Mouse (Mus musculus) forebrain, postnatal 0 days (tissue): ENCODE measurements around the gene Sar1a. TPM values are rescaled to one million over a fixed set of nuclear protein-coding genes. Genes with fewer than 3 reads are reported as not detected.

Experiments
- ATAC-seq: fragments of 200-750 bp; cut with Nextera tagmentation; 2 replicates; pipeline ENCODE4 v1.8.0; 2017; ENCODE audit warnings: mild to moderate bottlenecking, moderate library complexity
- DNase-seq: peaks from one replicate; pipeline ENCODE4 v3.0.0-alpha.2; 2015
- H3K27ac ChIP-seq: fragments of 300-500 bp; sonication (generic); 2 replicates; pipeline ENCODE4 v1.5.1; 2014; ENCODE audit warnings: low read depth, mild to moderate bottlenecking, antibody characterized with exemption, low read length, moderate library complexity, mixed read lengths
- H3K27me3 ChIP-seq: fragments of 300-500 bp; sonication (generic); 2 replicates; pipeline ENCODE4 v1.6.1; 2014; ENCODE audit warnings: mild to moderate bottlenecking, low read length, mixed read lengths; ENCODE audit not compliant: insufficient read depth
- H3K36me3 ChIP-seq: fragments of 300-500 bp; sonication (generic); 2 replicates; pipeline ENCODE4 v1.6.1; 2014; ENCODE audit warnings: mild to moderate bottlenecking, moderate library complexity; ENCODE audit not compliant: insufficient read depth
- H3K4me1 ChIP-seq: fragments of 300-500 bp; sonication (generic); 2 replicates; pipeline ENCODE4 v1.6.1; 2014; ENCODE audit warnings: antibody characterized with exemption; ENCODE audit not compliant: insufficient read depth
- H3K4me2 ChIP-seq: fragments of 300-500 bp; sonication (generic); 2 replicates; pipeline ENCODE4 v1.6.1; 2014; ENCODE audit warnings: low read depth, mild to moderate bottlenecking, moderate library complexity
- H3K4me3 ChIP-seq: fragments of 300-500 bp; sonication (generic); 2 replicates; pipeline ENCODE4 v1.5.1; 2014; ENCODE audit warnings: low read depth, low read length, mixed read lengths
- H3K9ac ChIP-seq: fragments of 300-500 bp; sonication (generic); 2 replicates; pipeline ENCODE4 v1.6.1; 2014; ENCODE audit warnings: mild to moderate bottlenecking
- H3K9me3 ChIP-seq: fragments of 300-500 bp; sonication (generic); 2 replicates; pipeline ENCODE4 v1.6.1; 2016; ENCODE audit warnings: low read length
- CTCF ChIP-seq: sonication (generic); IDR thresholded peaks from 2 replicates; pipeline ENCODE4 v1.5.1; 2016; ENCODE audit warnings: antibody characterized with exemption, control low read depth, low read depth
- WGBS: fragments of 180-500 bp; shearing (Covaris S2); extraction: QIAGEN DNeasy Blood & Tissue Kit; methylation state at CpG from one replicate; pipeline ENCODE4 v1.1.7; 2014; 5-methylcytosine and 5-hydroxymethylcytosine counted together
- polyA plus RNA-seq: library from polyadenylated mRNA; unstranded; fragments of >200 nt; fragmentation: Nextera tagmentation; extraction: Ambion mirVana; gene quantifications from 2 replicates; pipeline ENCODE4 v1.2.1, GENCODE M21; 2015
- total RNA-seq: library from RNA; depleted of rRNA; stranded (reverse); fragments of >200 nt; gene quantifications from 2 replicates; pipeline ENCODE4 v1.2.3, GENCODE M21; 2014

Gene Sar1a
- total and polyA plus RNA-seq, 2 experiments from 2014 or later: 213 to 221 TPM

GRCm38 (mm10) chr10:61715462-61715837 lies 35.4 kb downstream of the Sar1a start:
- H3K9me3 ChIP-seq: no peaks in the 10 kb centered on the region
- no peak for TF ChIP-seq CTCF
- WGBS: 3% methylated on average over 11 of the region's 11 CpGs
- peak overlapping the region; percentile 83 for H3K4me2 ChIP-seq
- no peaks in the 10 kb centered on the region for H3K36me3 ChIP-seq
- ATAC-seq (peak; percentile 38), DNase-seq (no peak)
- peak overlapping the region; percentile 47 for H3K4me3 ChIP-seq
- no peaks in the 10 kb centered on the region for H3K4me1 ChIP-seq
- no peak overlapping the region for H3K27ac ChIP-seq
- no peaks in the 10 kb centered on the region for H3K27me3 ChIP-seq
- H3K9ac ChIP-seq: peak overlapping the region; percentile 51

GRCm38 (mm10) chr10:61715996-61716864 lies 36.1 kb downstream of the Sar1a start:
- peak overlapping the region; percentile 83 for H3K4me2 ChIP-seq
- ATAC-seq (no peak), DNase-seq (no peak)
- H3K27ac ChIP-seq: no peak overlapping the region
- no peak overlapping the region; the same call in 1 of the 2 replicates for H3K4me3 ChIP-seq
- H3K9ac ChIP-seq: no peak overlapping the region
- no peaks in the 10 kb centered on the region for H3K27me3 ChIP-seq
- no peaks in the 10 kb centered on the region for H3K9me3 ChIP-seq
- 82% methylated on average over 7 of the region's 7 CpGs for WGBS
- no peak for TF ChIP-seq CTCF
- no peaks in the 10 kb centered on the region for H3K36me3 ChIP-seq
- no peaks in the 10 kb centered on the region for H3K4me1 ChIP-seq

- ATAC-seq (no peak), DNase-seq (no peak)
- no peak overlapping the region for H3K4me3 ChIP-seq
- H3K36me3 ChIP-seq: no peaks in the 10 kb centered on the region
- no peaks in the 10 kb centered on the region for H3K27me3 ChIP-seq
- H3K9me3 ChIP-seq: no peaks in the 10 kb centered on the region
- H3K4me2 ChIP-seq: no peak overlapping the region
- 89% methylated on average over 12 of the region's 12 CpGs for WGBS
- no peak overlapping the region for H3K9ac ChIP-seq
- no peaks in the 10 kb centered on the region for H3K4me1 ChIP-seq
- no peak overlapping the region for H3K27ac ChIP-seq
- TF ChIP-seq CTCF: no peak
These were observed 37.6 kb downstream of the Sar1a start for GRCm38 (mm10) chr10:61717406-61718296.

- no peaks in the 10 kb centered on the region for H3K36me3 ChIP-seq
- no peak overlapping the region for H3K27ac ChIP-seq
- TF ChIP-seq CTCF: no peak
- no peaks in the 10 kb centered on the region for H3K9me3 ChIP-seq
- no peak overlapping the region for H3K9ac ChIP-seq
- DNase-seq (no peak), ATAC-seq (no peak)
- H3K4me3 ChIP-seq: no peak overlapping the region
- WGBS: 88% methylated on average over 7 of the region's 7 CpGs
- H3K4me1 ChIP-seq: no peaks in the 10 kb centered on the region
- no peak overlapping the region for H3K4me2 ChIP-seq
- H3K27me3 ChIP-seq: no peaks in the 10 kb centered on the region
These were observed 40.2 kb downstream of the Sar1a start for GRCm38 (mm10) chr10:61720331-61720730.

DNA sequence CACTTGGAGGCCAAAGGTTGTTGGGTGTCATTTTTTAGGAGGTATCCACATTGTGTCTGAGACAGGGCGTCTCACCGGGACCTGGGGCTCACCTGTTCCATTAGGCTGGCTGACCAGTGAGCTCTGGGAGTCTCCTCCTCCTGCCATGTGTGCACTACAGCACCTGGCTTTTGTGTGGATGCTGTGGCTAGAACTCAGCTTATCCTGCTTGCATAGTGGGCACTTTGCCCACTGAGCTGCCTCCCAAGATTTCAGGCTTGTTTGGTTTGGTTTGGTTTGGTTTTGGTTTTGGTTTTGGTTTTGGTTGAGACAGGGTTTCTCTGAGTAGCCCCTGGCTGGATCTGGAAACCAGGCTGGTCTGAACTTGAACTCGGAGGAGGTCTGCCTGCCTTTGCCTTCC lies 42.1 kb downstream of the Sar1a start:
- H3K9me3 ChIP-seq: no peaks in the 10 kb centered on the region

DNA sequence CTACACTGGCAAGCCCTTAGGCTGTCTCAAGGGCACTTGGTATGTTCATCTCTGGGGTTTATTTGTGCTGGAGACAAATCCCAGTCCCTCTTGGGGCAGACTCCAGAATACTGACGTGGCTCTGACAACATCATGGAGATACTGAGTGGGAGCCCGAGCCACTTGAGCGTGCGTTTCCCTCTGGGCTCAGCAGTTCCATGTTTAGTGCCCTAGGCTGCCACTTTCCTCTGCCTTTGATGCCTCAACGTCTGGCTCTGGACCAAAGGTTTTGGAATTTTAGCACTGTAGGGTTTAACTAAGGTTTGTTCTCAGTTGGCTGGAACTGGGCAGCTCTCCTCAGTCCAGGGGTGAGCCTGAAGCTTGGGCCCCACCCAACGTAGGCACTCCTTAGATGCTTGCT lies 43.2 kb downstream of the Sar1a start:
- no peak for TF ChIP-seq CTCF
- no peak for DNase-seq
- 69% methylated on average over 6 of the region's 6 CpGs for WGBS
- H3K4me3 ChIP-seq: no peak overlapping the region
- H3K36me3 ChIP-seq: no peaks in the 10 kb centered on the region
- no peaks in the 10 kb centered on the region for H3K4me1 ChIP-seq
- no peaks in the 10 kb centered on the region for H3K27me3 ChIP-seq
- no peak for ATAC-seq
- H3K4me2 ChIP-seq: no peak overlapping the region
- no peaks in the 10 kb centered on the region for H3K9me3 ChIP-seq
- H3K27ac ChIP-seq: no peak overlapping the region
- H3K9ac ChIP-seq: no peak overlapping the region

More for the DNA sequence above, 42.1 kb downstream of the Sar1a start:
- Histone ChIP-seq H3K4me1 (no peaks in the 10 kb centered on the region), H3K36me3 (no peaks in the 10 kb centered on the region), H3K27me3 (no peaks in the 10 kb centered on the region), H3K9ac (no peak overlapping the region), H3K4me3 (no peak overlapping the region), H3K27ac (no peak overlapping the region), H3K4me2 (no peak overlapping the region)
- no peak for DNase-seq
- ATAC-seq: no peak
- WGBS: 92% methylated on average over 3 of the region's 3 CpGs
- TF ChIP-seq CTCF: no peak

DNA sequence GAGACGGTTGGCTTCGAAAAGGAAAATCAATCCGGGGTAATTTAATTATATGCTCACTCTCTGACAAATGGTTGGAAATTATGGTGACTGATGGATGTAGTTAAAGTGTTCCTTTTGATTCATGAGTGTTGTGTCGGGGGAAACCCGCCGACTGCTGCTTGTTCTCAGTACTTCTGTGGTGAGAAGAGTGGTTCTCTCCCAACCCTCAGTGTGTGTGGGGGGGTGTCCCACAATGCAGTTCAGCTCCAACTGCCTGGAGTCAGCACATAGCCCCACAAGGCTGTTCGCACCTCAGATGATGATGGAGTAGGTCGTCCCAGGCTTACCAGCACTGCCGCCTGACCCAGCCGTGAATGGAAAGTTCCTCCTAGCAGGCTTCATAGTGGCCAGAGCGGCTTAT lies 49.1 kb downstream of the Sar1a start:
- Histone ChIP-seq H3K4me2 (no peak overlapping the region), H3K9me3 (no peaks in the 10 kb centered on the region), H3K4me3 (no peak overlapping the region), H3K27me3 (no peaks in the 10 kb centered on the region), H3K27ac (no peak overlapping the region), H3K4me1 (no peaks in the 10 kb centered on the region), H3K9ac (no peak overlapping the region), H3K36me3 (no peaks in the 10 kb centered on the region)
- 82% methylated on average over 11 of the region's 11 CpGs for WGBS
- no peak for TF ChIP-seq CTCF
- ATAC-seq (peak; percentile 48; the same call in 1 of the 2 replicates), DNase-seq (no peak)
